ENCODE assay signal across 8 mouse cellular contexts in the genomic region with DNA sequence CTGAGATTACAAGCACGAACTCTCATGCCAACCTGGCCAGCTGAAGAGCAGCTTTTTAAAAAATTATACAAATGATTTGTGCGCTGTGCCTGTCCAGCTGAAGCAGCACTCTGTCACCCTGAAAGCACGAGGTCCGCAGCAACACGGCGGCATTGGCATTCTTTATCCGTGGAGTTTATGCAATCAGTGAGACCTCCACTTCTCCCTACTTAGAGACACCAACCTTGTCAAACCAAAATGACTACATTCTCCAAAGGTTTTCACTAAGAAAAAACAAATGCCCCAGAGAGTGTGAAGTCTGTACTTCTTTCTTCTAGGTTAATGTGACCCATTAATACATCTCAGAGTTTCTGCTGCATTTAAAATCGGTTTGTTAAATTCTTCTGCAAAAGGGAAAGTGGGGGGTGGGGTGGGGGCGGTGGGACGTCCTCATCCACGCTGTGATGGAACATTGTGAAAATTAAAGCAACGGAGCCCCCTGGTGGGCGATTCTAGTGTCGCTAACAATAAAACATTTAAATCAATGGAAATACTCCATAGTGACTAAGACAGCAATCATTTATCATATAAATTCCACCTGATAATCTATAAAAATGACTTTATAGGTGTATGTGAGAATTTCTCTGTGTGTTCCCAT.
DNase-seq lines count a peak whose midpoint lies in the region; ATAC-seq and TF ChIP-seq lines count a peak whose summit lies in the region.

No protein-coding gene starts in this region.

- no peaks in the 10 kb centered on the region for H3K36me3 ChIP-seq in forebrain, embryonic 12.5 days (replicated peaks)
- no peaks in the 10 kb centered on the region for H3K36me3 ChIP-seq in hindbrain, postnatal 0 days (ENCODE audit: insufficient read depth, low read length)
- no peaks in the 10 kb centered on the region for H3K36me3 ChIP-seq in midbrain, embryonic 14.5 days (ENCODE audit: control insufficient read depth, insufficient read depth, low read length)

- H3K27ac ChIP-seq in cerebellum, adult 2 months (ENCODE audit: insufficient read depth, low read length), result no peak overlapping the region
- no peak overlapping the region for H3K27ac ChIP-seq in forebrain, embryonic 12.5 days
- H3K27ac ChIP-seq in hindbrain, postnatal 0 days, result no peak overlapping the region
- H3K27ac ChIP-seq in left cerebral cortex, adult 2 months, result no peak overlapping the region
- no peak overlapping the region; the same call in 1 of the 2 replicates for H3K27ac ChIP-seq in midbrain, embryonic 14.5 days (replicated peaks; ENCODE audit: low read depth, low read length)

- H3K9ac ChIP-seq in forebrain, embryonic 12.5 days, result no peak overlapping the region
- H3K9ac ChIP-seq in hindbrain, postnatal 0 days (replicated peaks; ENCODE audit: low read length), result no peak overlapping the region
- H3K9ac ChIP-seq in midbrain, embryonic 14.5 days (replicated peaks; ENCODE audit: low read length), result no peak overlapping the region

- TF ChIP-seq CTCF in cerebellum, adult 2 months (IDR thresholded peaks at IDR 0.05; ENCODE audit: borderline replicate concordance, insufficient read depth, low read depth, low read length), result peak; percentile 7; the same call in 1 of the 2 replicates
- TF ChIP-seq CTCF in hindbrain, postnatal 0 days (IDR thresholded peaks at IDR 0.05; ENCODE audit: low read depth), result peak; percentile 61
- TF ChIP-seq CTCF in left cerebral cortex, adult 2 months (IDR thresholded peaks at IDR 0.05), result peak; percentile 69

- peak overlapping the region; percentile 38 for H3K4me2 ChIP-seq in forebrain, embryonic 12.5 days
- H3K4me2 ChIP-seq in hindbrain, postnatal 0 days (ENCODE audit: low read depth, low read length), result peak overlapping the region; percentile 52
- H3K4me2 ChIP-seq in midbrain, embryonic 14.5 days (ENCODE audit: low read length), result peak overlapping the region; percentile 45

- 11% methylated on average over 14 of the region's 14 CpGs for WGBS in cerebellum, adult 2 months
- WGBS in forebrain, embryonic 12.5 days, result 21% methylated on average over 14 of the region's 14 CpGs
- WGBS in hindbrain, postnatal 0 days, result 13% methylated on average over 14 of the region's 14 CpGs
- WGBS in midbrain, embryonic 14.5 days, result 20% methylated on average over 14 of the region's 14 CpGs

- DNase-seq in cerebellum, adult 2 months, result peak; percentile 6 to 11
- DNase-seq in cerebellum, adult 11-12 months, result no peak
- DNase-seq in adrenal gland, postnatal 14 days, result peak; percentile 42
- peak; percentile 92 for DNase-seq in hindbrain, postnatal 0 days (ENCODE audit: low spot score)
- DNase-seq in left cerebral cortex, adult 2 months (ENCODE audit: extremely low spot score in 1 of 2, low spot score in 2 of 2), result peak; percentile 62 to 72
- peak; percentile 93 for DNase-seq in midbrain, embryonic 14.5 days

- intact Hi-C loops in left cerebral cortex, adult 2 months (cut with DNase I), result loop anchor here (10.0 kb wide), 1 partner anchor 533 kb away; no protein-coding TSS in a partner anchor

- H3K4me3 ChIP-seq in cerebellum, adult 2 months (replicated peaks; ENCODE audit: insufficient read depth, low read depth, low read length), result no peak overlapping the region
- H3K4me3 ChIP-seq in forebrain, embryonic 12.5 days (replicated peaks), result no peak overlapping the region
- H3K4me3 ChIP-seq in hindbrain, postnatal 0 days (ENCODE audit: low read length), result peak overlapping the region; percentile 21
- H3K4me3 ChIP-seq in left cerebral cortex, adult 2 months, result peak overlapping the region; percentile 25
- peak overlapping the region; percentile 18 for H3K4me3 ChIP-seq in midbrain, embryonic 14.5 days (replicated peaks; ENCODE audit: low read depth, low read length)

- peak; percentile 79 for ATAC-seq in forebrain, embryonic 12.5 days (ENCODE audit: low FRiP score)
- ATAC-seq in hindbrain, postnatal 0 days, result peak; percentile 79
- ATAC-seq in midbrain, embryonic 14.5 days (ENCODE audit: low FRiP score, low TSS enrichment), result peak; percentile 68
- no peak for ATAC-seq in CD4-positive, CD25-positive, alpha-beta regulatory T cell, adult 4 months

- TF ChIP-seq POLR2A in cerebellum, adult 2 months (IDR thresholded peaks at IDR 0.05; ENCODE audit: borderline replicate concordance, insufficient read depth, low read length), result no peak

- no peaks in the 10 kb centered on the region for H3K9me3 ChIP-seq in forebrain, embryonic 12.5 days
- no peaks in the 10 kb centered on the region for H3K9me3 ChIP-seq in hindbrain, postnatal 0 days (ENCODE audit: low read length)
- no peaks in the 10 kb centered on the region for H3K9me3 ChIP-seq in midbrain, embryonic 14.5 days (ENCODE audit: control insufficient read depth, low read length)

- no peaks in the 10 kb centered on the region for H3K27me3 ChIP-seq in cerebellum, adult 2 months (ENCODE audit: control insufficient read depth, insufficient read depth, low read length)
- no peaks in the 10 kb centered on the region for H3K27me3 ChIP-seq in forebrain, embryonic 12.5 days
- no peaks in the 10 kb centered on the region for H3K27me3 ChIP-seq in hindbrain, postnatal 0 days (ENCODE audit: insufficient read depth, low read length)
- H3K27me3 ChIP-seq in midbrain, embryonic 14.5 days (ENCODE audit: control insufficient read depth, insufficient read depth, low read length), result no peaks in the 10 kb centered on the region

- H3K4me1 ChIP-seq in cerebellum, adult 2 months (ENCODE audit: control insufficient read depth, insufficient read depth, low read length), result no peaks in the 10 kb centered on the region
- peaks cover 3% of the 10 kb centered on the region; the same call in 1 of the 2 replicates for H3K4me1 ChIP-seq in forebrain, embryonic 12.5 days
- no peaks in the 10 kb centered on the region for H3K4me1 ChIP-seq in hindbrain, postnatal 0 days (ENCODE audit: insufficient read depth, low read length)
- no peaks in the 10 kb centered on the region for H3K4me1 ChIP-seq in midbrain, embryonic 14.5 days (ENCODE audit: control insufficient read depth, insufficient read depth, low read length)

Comparison
In these comparisons a context has a peak if more than half of its experiments do, and no peak if none do; other contexts are left out.
1. H3K4me3 ChIP-seq: peak in hindbrain, postnatal 0 days (single experiment), left cerebral cortex, adult 2 months (single experiment) and midbrain, embryonic 14.5 days (single experiment); none in cerebellum, adult 2 months (single experiment) and forebrain, embryonic 12.5 days (single experiment).
2. CTCF ChIP-seq: peak in every context shown above with its lines; median percentile 69 in left cerebral cortex, adult 2 months; 61 in hindbrain, postnatal 0 days; 7 in cerebellum, adult 2 months.
3. Peak in every context shown above with its lines, with median percentiles within 50 percentile points of each other: H3K4me2 ChIP-seq.